Mouse (Mus musculus) kidney, postnatal 0 days (tissue): Measurements from ENCODE around the gene Slc35f6. TPM values are rescaled to one million over a fixed set of nuclear protein-coding genes. Genes with fewer than 3 reads are reported as not detected.
A peak's percentile ranks its signal among the peaks of the same experiment; 100 is the strongest.

Source experiments
- ATAC-seq: fragments of 200-750 bp; cut with Nextera tagmentation; replicated peaks from 2 replicates; pipeline ENCODE4 v1.8.0; 2017; ENCODE audit warnings: low read depth, moderate number of reproducible peaks, moderate TSS enrichment, moderate library complexity; ENCODE audit not compliant: low FRiP score
- DNase-seq: peaks from one replicate; pipeline ENCODE4 v3.0.0-alpha.2; 2016; ENCODE audit warnings: low spot score
- H3K27ac ChIP-seq: fragments of 300-500 bp; sonication (generic); 2 replicates; pipeline ENCODE4 v1.5.1; 2014; ENCODE audit warnings: mild to moderate bottlenecking
- H3K27me3 ChIP-seq: fragments of 300-500 bp; sonication (generic); 2 replicates; pipeline ENCODE4 v1.6.1; 2014; ENCODE audit warnings: low read length, mixed read lengths; ENCODE audit not compliant: insufficient read depth
- H3K36me3 ChIP-seq: fragments of 300-500 bp; sonication (generic); 2 replicates; pipeline ENCODE4 v1.6.1; 2014; ENCODE audit warnings: low read length, mixed read lengths; ENCODE audit not compliant: insufficient read depth
- H3K4me1 ChIP-seq: fragments of 300-500 bp; sonication (generic); replicated peaks from 2 replicates; pipeline ENCODE4 v1.6.1; 2014; ENCODE audit warnings: antibody characterized with exemption, low read length, mixed read lengths; ENCODE audit not compliant: insufficient read depth
- H3K4me2 ChIP-seq: fragments of 300-500 bp; sonication (generic); 2 replicates; pipeline ENCODE4 v1.6.1; 2014; ENCODE audit warnings: mild to moderate bottlenecking, low read length, moderate library complexity, mixed read lengths
- H3K4me3 ChIP-seq: fragments of 300-500 bp; sonication (generic); replicated peaks from 2 replicates; pipeline ENCODE4 v1.5.1; 2014; ENCODE audit warnings: low read depth, low read length
- H3K9ac ChIP-seq: fragments of 300-500 bp; sonication (generic); 2 replicates; pipeline ENCODE4 v1.6.1; 2014; ENCODE audit warnings: low read depth, low read length
- H3K9me3 ChIP-seq: fragments of 300-500 bp; sonication (generic); replicated peaks from 2 replicates; pipeline ENCODE4 v1.6.1; 2016; ENCODE audit warnings: low read length, inconsistent platforms, mixed read lengths
- CTCF ChIP-seq: IDR thresholded peaks from 2 replicates; pipeline ENCODE4 v1.5.1; 2016; ENCODE audit warnings: antibody characterized with exemption, low read depth, mild to moderate bottlenecking, moderate library complexity
- WGBS: fragments of 180-500 bp; shearing (Covaris S2); extraction: QIAGEN DNeasy Blood & Tissue Kit; methylation state at CpG from one replicate; pipeline ENCODE4 v1.1.7; 2014; 5-methylcytosine and 5-hydroxymethylcytosine counted together
- polyA plus RNA-seq: library from polyadenylated mRNA; unstranded; fragments of >200 nt; fragmentation: Nextera tagmentation; extraction: Ambion mirVana; gene quantifications from 2 replicates; pipeline ENCODE4 v1.2.1, GENCODE M21; 2015

The Slc35f6 gene
- polyA plus RNA-seq, 1 experiment from 2014 or later, result 24.8 TPM

GRCm38 (mm10) chr5:30618376-30619003 lies 29.2 kb upstream of the Slc35f6 start:
- ATAC-seq, result no peak
- H3K36me3 ChIP-seq, result no peaks in the 10 kb centered on the region
- peaks cover 27% of the 10 kb centered on the region for H3K4me1 ChIP-seq
- TF ChIP-seq CTCF, result no peak
- no peak overlapping the region for H3K4me2 ChIP-seq
- no peak overlapping the region for H3K4me3 ChIP-seq
- H3K9ac ChIP-seq, result no peak overlapping the region
- WGBS, result 71% methylated on average over 8 of the region's 8 CpGs
- no peak for DNase-seq
- H3K27me3 ChIP-seq, result peaks cover 17% of the 10 kb centered on the region
- H3K27ac ChIP-seq, result no peak overlapping the region
- no peaks in the 10 kb centered on the region for H3K9me3 ChIP-seq

- Histone ChIP-seq H3K36me3 (no peaks in the 10 kb centered on the region), H3K4me3 (no peak overlapping the region), H3K9ac (no peak overlapping the region), H3K4me2 (no peak overlapping the region), H3K4me1 (peaks cover 24% of the 10 kb centered on the region), H3K27ac (no peak overlapping the region), H3K27me3 (peaks cover 17% of the 10 kb centered on the region), H3K9me3 (no peaks in the 10 kb centered on the region)
- no peak for ATAC-seq
- TF ChIP-seq CTCF, result no peak
- WGBS, result 76% methylated on average over 2 of the region's 2 CpGs
- no peak for DNase-seq
Measured at GRCm38 (mm10) chr5:30619211-30619610, 28.5 kb upstream of the Slc35f6 start.

DNA sequence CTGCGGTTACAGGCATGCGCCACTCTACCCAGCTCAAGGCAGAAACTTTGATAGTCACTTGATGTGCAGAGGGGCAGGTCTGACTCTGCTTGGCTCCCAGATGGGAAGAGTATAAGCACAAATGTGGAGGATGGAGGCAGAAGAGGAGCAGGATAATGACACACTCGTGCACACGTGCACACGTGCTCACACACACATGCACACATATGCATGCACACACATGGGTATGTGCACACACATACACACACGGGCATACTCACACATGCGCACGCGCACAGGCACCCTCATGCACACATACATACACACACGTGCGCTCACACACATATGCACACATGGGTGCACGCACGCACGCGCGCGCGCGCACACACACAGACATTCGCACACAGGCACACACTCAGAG lies 27.2 kb upstream of the Slc35f6 start:
- no peak overlapping the region for H3K27ac ChIP-seq
- H3K4me3 ChIP-seq, result no peak overlapping the region
- WGBS, result 96% methylated on average over 20 of the region's 20 CpGs
- H3K9ac ChIP-seq, result no peak overlapping the region
- no peak for DNase-seq
- H3K4me1 ChIP-seq, result peaks cover 12% of the 10 kb centered on the region; the same call in 1 of the 2 replicates
- H3K36me3 ChIP-seq, result no peaks in the 10 kb centered on the region
- H3K9me3 ChIP-seq, result no peaks in the 10 kb centered on the region
- peaks cover 17% of the 10 kb centered on the region for H3K27me3 ChIP-seq
- no peak for TF ChIP-seq CTCF
- no peak for ATAC-seq
- no peak overlapping the region for H3K4me2 ChIP-seq

- Histone ChIP-seq H3K27me3 (peaks cover 17% of the 10 kb centered on the region), H3K4me1 (peaks cover 12% of the 10 kb centered on the region; the same call in 1 of the 2 replicates), H3K4me3 (no peak overlapping the region), H3K4me2 (no peak overlapping the region), H3K9ac (no peak overlapping the region), H3K9me3 (no peaks in the 10 kb centered on the region), H3K36me3 (no peaks in the 10 kb centered on the region), H3K27ac (no peak overlapping the region)
- 92% methylated on average over 9 of the region's 9 CpGs for WGBS
- no peak for TF ChIP-seq CTCF
- no peak for ATAC-seq
- no peak for DNase-seq
Measured at GRCm38 (mm10) chr5:30621211-30621790, 26.4 kb upstream of the Slc35f6 start.

DNA sequence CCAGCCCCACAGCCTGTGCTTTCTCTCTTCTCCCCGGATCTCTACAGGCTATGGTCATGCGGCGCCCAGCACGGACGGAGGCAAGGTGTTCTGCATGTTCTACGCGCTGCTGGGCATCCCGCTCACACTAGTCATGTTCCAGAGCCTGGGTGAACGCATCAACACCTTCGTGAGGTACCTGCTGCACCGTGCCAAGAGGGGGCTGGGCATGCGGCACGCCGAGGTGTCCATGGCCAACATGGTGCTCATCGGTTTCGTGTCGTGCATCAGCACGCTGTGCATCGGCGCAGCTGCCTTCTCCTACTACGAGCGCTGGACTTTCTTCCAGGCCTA lies 25.9 kb upstream of the Slc35f6 start:
- Histone ChIP-seq H3K9me3 (no peaks in the 10 kb centered on the region), H3K27me3 (peaks cover 17% of the 10 kb centered on the region), H3K9ac (0 out of 2 replicates have a peak overlapping the region, but pooled peaks have one; percentile 28), H3K36me3 (no peaks in the 10 kb centered on the region), H3K4me2 (peak overlapping the region; percentile 60), H3K4me3 (peak overlapping the region; percentile 29; the same call in 1 of the 2 replicates), H3K27ac (no peak overlapping the region), H3K4me1 (peaks cover 12% of the 10 kb centered on the region; the same call in 1 of the 2 replicates)
- no peak for ATAC-seq
- no peak for TF ChIP-seq CTCF
- DNase-seq, result no peak
- 57% methylated on average over 22 of the region's 22 CpGs for WGBS

DNA sequence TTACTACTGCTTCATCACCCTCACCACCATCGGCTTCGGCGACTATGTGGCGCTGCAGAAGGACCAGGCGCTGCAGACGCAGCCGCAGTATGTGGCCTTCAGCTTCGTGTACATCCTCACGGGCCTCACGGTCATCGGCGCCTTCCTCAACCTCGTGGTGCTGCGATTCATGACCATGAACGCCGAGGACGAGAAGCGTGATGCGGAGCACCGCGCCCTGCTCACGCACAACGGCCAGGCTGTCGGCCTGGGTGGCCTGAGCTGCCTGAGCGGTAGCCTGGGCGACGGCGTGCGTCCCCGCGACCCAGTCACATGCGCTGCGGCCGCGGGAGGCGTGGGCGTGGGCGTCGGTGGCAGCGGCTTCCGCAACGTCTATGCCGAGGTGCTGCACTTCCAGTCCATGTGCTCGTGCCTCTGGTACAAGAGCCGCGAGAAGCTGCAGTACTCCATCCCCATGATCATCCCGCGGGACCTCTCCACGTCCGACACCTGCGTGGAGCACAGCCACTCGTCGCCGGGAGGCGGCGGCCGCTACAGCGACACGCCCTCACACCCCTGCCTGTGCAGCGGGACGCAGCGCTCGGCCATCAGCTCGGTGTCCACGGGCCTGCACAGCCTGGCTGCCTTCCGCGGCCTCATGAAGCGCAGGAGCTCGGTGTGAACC lies 25.4 kb upstream of the Slc35f6 start:
- Histone ChIP-seq H3K4me1 (peaks cover 12% of the 10 kb centered on the region; the same call in 1 of the 2 replicates), H3K9ac (peak overlapping the region; percentile 28; the same call in 1 of the 2 replicates), H3K4me2 (peak overlapping the region; percentile 60), H3K4me3 (peak overlapping the region; percentile 29), H3K27me3 (peaks cover 17% of the 10 kb centered on the region), H3K36me3 (no peaks in the 10 kb centered on the region), H3K27ac (no peak overlapping the region), H3K9me3 (no peaks in the 10 kb centered on the region)
- ATAC-seq, result no peak; the same call in 1 of the 2 replicates
- DNase-seq, result no peak
- TF ChIP-seq CTCF, result no peak
- WGBS, result 4% methylated on average over 59 of the region's 69 CpGs
